Comparison of ENCODE assay signal across 13 mouse cellular contexts in genomic region chr6:31082613-31083470, GRCm38 (mm10).
DNase-seq lines count a peak whose midpoint lies in the region; ATAC-seq and TF ChIP-seq lines count a peak whose summit lies in the region.
"Had no signal": no experiment of that assay in that cellular context is flagged by ENCODE, and none has a peak within 500 bp of the region (broad histone marks: within the 10 kb centered on the region; RNA-seq: fewer than 3 reads in every experiment).

No protein-coding gene starts in this region.

- no peak for DNase-seq in frontal cortex, postnatal 10 days (ENCODE audit: low spot score in 2 of 2)
- DNase-seq in cerebellum, adult 9-11 months = peak; percentile 67
- DNase-seq in spleen, adult 18-20 months = no peak
- DNase-seq: liver, postnatal 0 days; thymus, adult 2 months had no signal

- H3K4me1 ChIP-seq in heart, embryonic 15.5 days (replicated peaks) = peaks cover 40% of the 10 kb centered on the region
- H3K4me1 ChIP-seq in kidney, embryonic 15.5 days = peaks cover 21% of the 10 kb centered on the region
- peaks cover 2% of the 10 kb centered on the region; the same call in 1 of the 2 replicates for H3K4me1 ChIP-seq in midbrain, embryonic 16.5 days (ENCODE audit: control insufficient read depth, insufficient read depth, low read length)

- 72% methylated on average over 10 of the region's 10 CpGs for WGBS in heart, embryonic 15.5 days
- WGBS in kidney, embryonic 15.5 days = 72% methylated on average over 10 of the region's 10 CpGs
- WGBS in midbrain, embryonic 16.5 days = 87% methylated on average over 10 of the region's 10 CpGs

- ATAC-seq in frontal cortex, adult (ENCODE audit: low TSS enrichment) = 0 out of 2 replicates have a peak, but pooled peaks have one; percentile 17
- ATAC-seq in heart, embryonic 15.5 days (replicated peaks; ENCODE audit: insufficient number of reproducible peaks, insufficient read depth, low FRiP score, low read depth) = 0 out of 2 replicates have a peak, but pooled peaks have one; percentile 17
- ATAC-seq in kidney, embryonic 15.5 days (replicated peaks; ENCODE audit: low FRiP score) = no peak
- no peak for ATAC-seq in midbrain, embryonic 16.5 days
- ATAC-seq: intestine, embryonic 15.5 days; liver, postnatal 0 days had no signal

- H3K79me3 ChIP-seq in C2C12 (ENCODE audit: low read depth) = peaks cover 86% of the 10 kb centered on the region

- peak overlapping the region; percentile 56 for H3ac ChIP-seq in C2C12 (ENCODE audit: control insufficient read depth, insufficient read length, low read depth)

- no peaks in the 10 kb centered on the region for H3K27me3 ChIP-seq in C2C12 (ENCODE audit: control insufficient read depth, insufficient read depth, insufficient read length)
- no peaks in the 10 kb centered on the region for H3K27me3 ChIP-seq in heart, embryonic 15.5 days
- no peaks in the 10 kb centered on the region for H3K27me3 ChIP-seq in kidney, embryonic 15.5 days
- H3K27me3 ChIP-seq in midbrain, embryonic 16.5 days (ENCODE audit: control insufficient read depth, insufficient read depth, low read depth, low read length) = no peaks in the 10 kb centered on the region
- H3K27me3 ChIP-seq: CH12.LX; intestine, embryonic 15.5 days had no signal

- peak overlapping the region; percentile 19 for H3K4me3 ChIP-seq in C2C12 (ENCODE audit: insufficient read depth, poor library complexity, severe bottlenecking)
- no peak overlapping the region for H3K4me3 ChIP-seq in heart, embryonic 15.5 days
- no peak overlapping the region for H3K4me3 ChIP-seq in kidney, embryonic 15.5 days (replicated peaks)
- no peak overlapping the region for H3K4me3 ChIP-seq in midbrain, embryonic 16.5 days (ENCODE audit: low read depth, low read length)
- H3K4me3 ChIP-seq: embryonic facial prominence, embryonic 10.5 days; intestine, embryonic 15.5 days had no signal

- peaks cover 90% of the 10 kb centered on the region for H3K36me3 ChIP-seq in C2C12 (ENCODE audit: control insufficient read depth, insufficient read depth)
- H3K36me3 ChIP-seq in heart, embryonic 15.5 days = no peaks in the 10 kb centered on the region
- no peaks in the 10 kb centered on the region for H3K36me3 ChIP-seq in kidney, embryonic 15.5 days
- H3K36me3 ChIP-seq in midbrain, embryonic 16.5 days (ENCODE audit: control insufficient read depth, insufficient read depth, low read length) = no peaks in the 10 kb centered on the region
- H3K36me3 ChIP-seq: embryonic facial prominence, embryonic 10.5 days; intestine, embryonic 15.5 days had no signal

- H3K9me3 ChIP-seq in heart, embryonic 15.5 days (replicated peaks) = no peaks in the 10 kb centered on the region
- H3K9me3 ChIP-seq in kidney, embryonic 15.5 days (replicated peaks) = no peaks in the 10 kb centered on the region
- no peaks in the 10 kb centered on the region for H3K9me3 ChIP-seq in midbrain, embryonic 16.5 days (replicated peaks; ENCODE audit: control insufficient read depth, low read length, poor library complexity, severe bottlenecking)
- H3K9me3 ChIP-seq: embryonic facial prominence, embryonic 10.5 days; intestine, embryonic 15.5 days had no signal

- peak overlapping the region; percentile 62 for H3K27ac ChIP-seq in heart, embryonic 15.5 days
- H3K27ac ChIP-seq in kidney, embryonic 15.5 days = no peak overlapping the region
- no peak overlapping the region for H3K27ac ChIP-seq in midbrain, embryonic 16.5 days (ENCODE audit: low read length)
- H3K27ac ChIP-seq: embryonic facial prominence, embryonic 10.5 days; intestine, embryonic 15.5 days had no signal

- TF ChIP-seq CTCF in C2C12 (IDR thresholded peaks at IDR 0.05; ENCODE audit: control insufficient read depth, insufficient read depth, insufficient read length) = no peak

- H3K4me2 ChIP-seq in heart, embryonic 15.5 days = no peak overlapping the region
- H3K4me2 ChIP-seq in kidney, embryonic 15.5 days = no peak overlapping the region
- H3K4me2 ChIP-seq in midbrain, embryonic 16.5 days (ENCODE audit: low read length) = no peak overlapping the region
- H3K4me2 ChIP-seq: intestine, embryonic 15.5 days had no signal

- peaks cover 93% of the 10 kb centered on the region for H3K79me2 ChIP-seq in C2C12 (ENCODE audit: control insufficient read depth, insufficient read depth)

- H3K9ac ChIP-seq in heart, embryonic 15.5 days = no peak overlapping the region
- no peak overlapping the region for H3K9ac ChIP-seq in kidney, embryonic 15.5 days
- no peak overlapping the region for H3K9ac ChIP-seq in midbrain, embryonic 16.5 days (ENCODE audit: low read depth, low read length)
- H3K9ac ChIP-seq: intestine, embryonic 15.5 days; liver, postnatal 0 days had no signal

TF ChIP-seq in C2C12, 6 proteins besides CTCF, POLR2A, EP300 and RAD21:
- TF ChIP-seq USF1 (IDR thresholded peaks at IDR 0.05; ENCODE audit: low read depth) (no peak), CEBPB (IDR thresholded peaks at IDR 0.05; ENCODE audit: low read depth) (no peak), FOSL1 (IDR thresholded peaks at IDR 0.05; ENCODE audit: insufficient read depth, low read length, poor library complexity, severe bottlenecking) (peak; percentile 38), MYOD1 (IDR thresholded peaks at IDR 0.05; ENCODE audit: control insufficient read depth, insufficient read length, low read depth) (peak; percentile 25), MYOG (IDR thresholded peaks at IDR 0.05; ENCODE audit: control insufficient read depth, extremely low read depth, insufficient read length) (no peak), MAX (IDR thresholded peaks at IDR 0.05) (no peak)

Comparison
In these comparisons a context has a peak if more than half of its experiments do, and no peak if none do; other contexts are left out.
1. ATAC-seq: peak in frontal cortex, adult (single experiment) and heart, embryonic 15.5 days (single experiment); none in kidney, embryonic 15.5 days (single experiment) and midbrain, embryonic 16.5 days (single experiment).